Mouse (Mus musculus) cerebellum, adult 9-11 months (tissue): Measurements from ENCODE around the gene Scamp2.
A peak's percentile ranks its signal among the peaks of the same experiment; 100 is the strongest.

Experiments
- DNase-seq: peaks from one replicate; pipeline ENCODE4 v3.0.0; 2022

Scamp2 gene

DNA sequence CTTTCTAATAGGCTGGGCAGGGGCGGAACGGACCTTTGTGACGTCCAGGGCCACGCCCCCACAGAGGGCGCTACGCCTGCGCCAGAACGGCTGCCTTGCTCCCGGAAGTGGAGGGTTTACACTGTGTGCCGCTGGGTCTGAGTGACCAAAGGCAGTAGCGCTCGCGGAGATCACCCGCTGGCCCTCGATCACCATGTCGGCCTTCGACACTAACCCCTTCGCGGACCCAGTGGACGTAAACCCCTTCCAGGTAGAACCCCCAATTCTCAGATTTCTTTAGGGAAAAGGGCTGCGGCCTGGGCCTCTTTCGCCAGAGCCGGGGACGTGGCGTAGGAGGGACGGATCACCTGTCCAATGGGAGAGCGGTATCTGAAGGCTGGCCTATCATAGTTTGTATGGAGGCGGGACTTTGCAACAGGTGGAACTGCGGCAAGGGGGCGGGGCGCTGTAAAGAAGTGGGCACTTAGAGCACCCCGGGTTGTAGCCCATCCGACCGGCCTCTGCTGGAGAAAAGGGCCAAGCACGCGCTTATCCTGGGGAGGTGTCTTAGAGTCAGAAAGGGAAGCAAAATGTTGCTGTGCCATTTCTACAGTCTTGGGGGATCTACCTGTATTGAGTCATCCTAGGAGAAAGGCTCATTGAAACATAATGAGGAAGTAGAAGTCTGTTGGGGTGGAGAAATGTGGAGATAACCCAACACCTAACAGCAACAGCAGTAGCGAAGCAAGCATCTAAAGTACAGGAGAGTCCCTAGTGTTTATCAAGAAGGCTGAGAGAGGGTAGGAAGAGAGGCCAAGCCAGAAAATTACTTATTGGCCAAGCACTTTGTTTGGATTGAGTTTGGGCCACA is at the start of gene Scamp2:
Gene Scamp2 (plus strand): TSS at position 83 of the 850 bp plus-strand sequence.
- DNase-seq, result peak; percentile 94

DNA sequence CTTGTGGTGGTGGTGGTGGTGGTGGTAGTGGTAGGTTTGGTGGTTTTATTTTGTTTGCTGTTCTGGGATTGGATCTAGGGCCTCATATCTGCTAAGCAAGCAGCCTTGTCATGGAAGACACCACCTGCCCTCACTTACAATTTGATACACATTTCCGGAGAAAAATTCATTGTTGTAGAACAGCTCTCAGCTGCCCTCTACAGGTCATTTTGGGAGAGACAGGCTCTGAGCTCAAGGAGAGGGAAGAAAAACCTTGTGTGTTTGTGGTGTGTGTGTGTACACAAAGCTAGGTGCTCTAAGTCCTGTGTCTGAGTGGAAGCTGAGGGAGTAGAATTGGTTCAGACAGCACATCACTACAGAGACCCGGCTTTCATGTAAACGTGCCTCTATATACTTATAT is 43.6 kb upstream of the Scamp2 start:
- peak; percentile 57 for DNase-seq

DNA sequence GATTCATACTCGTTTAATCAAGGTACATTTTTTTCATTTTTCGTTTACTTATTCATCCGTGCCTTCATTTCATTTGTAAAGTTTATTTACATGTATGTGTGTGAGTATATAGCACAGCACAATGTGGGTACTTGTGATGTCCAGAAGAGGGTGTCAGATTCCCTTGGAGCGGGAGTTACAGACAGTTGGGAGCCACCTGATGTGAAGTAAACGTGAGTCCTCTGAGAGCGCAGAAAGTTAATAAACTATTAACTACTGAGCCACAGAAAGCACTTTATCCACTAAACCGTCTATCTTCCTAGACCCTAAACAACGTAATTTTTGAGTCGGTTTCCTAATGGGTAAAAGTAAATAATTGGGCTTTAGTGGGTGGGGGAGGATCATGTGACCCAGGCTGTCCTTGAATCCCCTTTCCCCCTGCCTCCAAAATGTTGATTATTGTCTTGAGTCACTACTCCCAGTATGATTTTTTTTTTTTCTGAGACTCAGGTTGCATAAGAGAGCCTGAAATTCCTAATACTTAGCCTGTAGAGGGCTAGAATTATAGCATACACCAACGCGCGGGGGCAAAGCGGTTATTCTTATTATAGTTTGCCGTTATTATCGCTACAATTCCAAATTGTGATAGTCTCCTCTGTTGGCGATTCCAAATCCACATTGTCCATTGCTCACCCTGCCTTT is 40.2 kb upstream of the Scamp2 start:
- no peak for DNase-seq

DNA sequence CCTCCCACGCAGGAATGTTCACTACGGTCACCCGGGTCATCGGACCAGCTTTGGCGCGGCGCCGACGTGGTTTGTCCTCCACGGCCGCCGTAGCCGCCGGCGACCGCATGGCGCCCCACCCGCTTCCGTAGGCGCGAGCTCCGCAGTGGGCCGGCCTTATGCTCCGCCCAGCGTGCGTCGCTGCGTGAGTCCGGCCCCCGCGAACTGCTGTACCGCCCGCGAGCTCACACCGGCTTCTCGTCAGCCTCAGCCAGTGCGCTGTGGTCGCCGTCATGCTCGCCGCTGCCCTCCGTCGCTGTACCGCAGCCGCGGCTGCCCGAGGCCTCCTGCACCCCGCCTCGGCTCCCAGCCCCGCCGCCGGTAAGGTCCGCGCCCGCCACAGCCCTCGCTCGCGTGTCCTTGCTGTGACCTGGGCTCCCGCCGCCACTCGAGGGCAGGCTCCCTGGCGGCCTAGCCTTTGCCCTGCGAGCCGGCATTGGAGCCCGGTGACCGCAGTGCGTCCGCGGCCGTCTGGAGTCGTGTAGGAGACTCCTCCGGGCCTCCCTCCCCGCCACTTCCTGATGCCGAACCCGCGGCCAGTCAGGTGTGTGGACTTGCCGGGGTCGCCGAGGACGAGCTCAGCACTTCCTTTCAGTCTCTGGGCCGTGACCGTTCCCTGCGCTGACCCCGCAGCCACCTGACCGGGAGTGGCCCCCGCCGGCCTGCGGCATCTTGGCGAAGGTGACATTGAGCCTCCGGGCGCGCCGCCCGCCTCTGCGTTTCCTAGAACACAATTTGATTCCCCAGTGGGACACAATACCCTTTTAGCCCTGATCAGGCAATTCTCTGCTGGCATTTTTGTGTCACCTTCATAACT is 39.5 kb upstream of the Scamp2 start, which contains the start of gene Cox5a:
Gene Cox5a (plus strand): TSS at position 219 of the 856 bp plus-strand sequence.
- peak; percentile 96 for DNase-seq

DNA sequence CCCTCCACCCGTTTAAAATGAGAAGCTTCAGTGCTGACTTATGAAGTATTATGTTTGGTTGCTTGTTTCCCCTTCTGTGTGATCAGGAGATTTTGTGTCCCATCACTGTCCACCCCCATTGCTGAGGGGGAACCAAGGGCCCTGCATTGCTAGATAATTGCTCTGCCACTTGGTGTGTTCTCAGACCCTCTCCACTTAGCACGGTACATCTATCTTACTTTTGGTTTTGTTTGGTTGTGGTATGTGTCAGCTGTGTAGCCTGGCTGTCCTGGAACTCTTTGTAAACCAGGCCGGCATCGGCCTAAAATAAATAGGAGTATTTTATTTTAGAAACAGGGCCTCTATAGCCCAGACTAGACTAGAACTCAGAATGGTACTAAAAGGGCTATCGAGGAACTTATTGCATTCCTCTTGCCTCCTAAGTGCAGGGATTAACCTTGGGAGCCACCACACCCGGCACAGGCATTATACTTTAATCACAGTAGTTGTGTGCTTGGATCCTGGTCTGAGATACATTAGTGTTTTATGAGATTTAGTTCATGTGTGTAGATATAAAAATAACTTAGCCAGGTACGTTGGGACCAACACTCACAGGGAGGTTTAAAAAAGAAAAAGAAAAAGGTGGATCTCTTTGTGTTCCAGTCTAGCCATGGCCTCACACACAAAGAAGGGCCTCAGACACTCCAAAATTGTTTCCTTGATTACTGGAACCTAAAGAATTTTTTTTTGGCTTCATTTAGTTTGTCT is 38.5 kb upstream of the Scamp2 start:
- no peak for DNase-seq

DNA sequence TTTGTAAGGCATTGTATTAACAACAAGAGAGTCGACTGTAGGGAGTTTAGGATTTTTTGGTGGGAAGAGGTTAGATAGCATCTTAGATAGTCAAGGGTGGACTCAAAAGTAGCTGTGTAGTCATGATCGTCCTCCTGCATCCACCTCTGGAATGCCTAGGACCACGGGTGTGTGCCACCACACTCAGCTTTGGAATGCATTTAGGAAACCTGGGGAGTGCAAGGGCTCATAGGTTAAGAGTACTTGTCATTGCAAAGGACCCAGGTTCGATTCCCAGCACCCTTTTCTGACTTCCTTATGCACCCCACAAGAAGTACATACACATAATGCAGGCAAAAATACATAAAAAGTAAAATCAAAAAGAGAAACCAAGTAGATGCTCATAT is 37.9 kb upstream of the Scamp2 start:
- no peak for DNase-seq

DNA sequence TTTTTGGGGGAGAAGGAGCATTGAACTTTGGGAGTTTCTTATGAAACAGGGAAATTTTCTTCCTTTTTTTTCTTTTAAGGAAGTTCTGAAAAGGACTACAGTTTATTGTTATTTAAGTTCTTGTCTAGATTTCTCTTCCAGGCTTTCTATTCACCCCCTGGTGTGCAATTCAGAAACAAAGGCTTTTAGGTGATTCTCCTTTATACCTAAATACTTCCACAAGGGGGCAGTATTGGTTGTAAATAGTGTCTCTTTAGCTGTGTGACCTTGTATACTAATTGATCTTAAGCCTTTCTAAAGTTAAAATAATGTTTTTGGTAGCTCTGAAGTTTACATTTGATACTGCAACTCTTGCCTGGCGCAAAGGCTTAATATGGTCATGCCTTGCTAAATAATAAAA is 37.0 kb upstream of the Scamp2 start:
- DNase-seq, result peak; percentile 14

DNA sequence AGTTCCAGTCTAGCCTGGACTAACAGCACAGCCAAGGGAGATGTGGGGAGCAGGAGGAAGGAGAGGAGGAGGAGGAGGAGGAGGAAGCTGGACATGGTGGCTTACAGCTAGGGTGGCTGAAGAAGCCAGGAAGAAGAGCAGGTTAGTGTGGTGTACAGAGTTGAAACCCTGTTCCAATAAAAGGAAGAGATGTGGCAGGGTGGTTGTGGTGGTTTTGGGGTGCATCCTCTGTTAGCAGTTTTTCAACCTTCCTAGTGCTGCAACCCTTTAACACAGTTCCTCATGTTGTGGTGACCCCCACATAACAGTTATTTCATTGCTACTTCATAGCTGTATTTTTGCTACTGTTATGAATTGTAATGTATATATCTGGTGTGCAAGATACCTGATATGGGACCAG is 36.3 kb upstream of the Scamp2 start:
- DNase-seq, result peak; percentile 11

DNA sequence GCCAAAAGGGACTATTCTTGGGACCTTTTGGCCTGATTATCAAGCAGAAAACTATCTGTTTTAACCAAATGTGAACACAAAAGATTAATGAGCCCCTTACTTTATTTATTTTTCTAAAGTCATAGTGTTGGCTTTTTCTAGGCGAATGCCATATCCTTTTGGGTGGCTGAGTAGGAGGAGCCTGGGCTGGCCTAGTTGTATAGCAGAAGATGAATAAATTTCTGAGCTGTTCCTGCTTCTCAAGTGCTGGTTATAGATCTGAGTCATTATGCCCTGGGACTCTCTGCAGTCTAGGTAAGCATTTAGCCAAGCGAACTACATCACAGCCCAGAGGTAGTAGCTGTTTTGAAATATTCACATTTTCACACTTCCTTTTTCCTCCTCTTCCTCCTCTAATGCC is 35.2 kb upstream of the Scamp2 start:
- DNase-seq, result peak; percentile 5

DNA sequence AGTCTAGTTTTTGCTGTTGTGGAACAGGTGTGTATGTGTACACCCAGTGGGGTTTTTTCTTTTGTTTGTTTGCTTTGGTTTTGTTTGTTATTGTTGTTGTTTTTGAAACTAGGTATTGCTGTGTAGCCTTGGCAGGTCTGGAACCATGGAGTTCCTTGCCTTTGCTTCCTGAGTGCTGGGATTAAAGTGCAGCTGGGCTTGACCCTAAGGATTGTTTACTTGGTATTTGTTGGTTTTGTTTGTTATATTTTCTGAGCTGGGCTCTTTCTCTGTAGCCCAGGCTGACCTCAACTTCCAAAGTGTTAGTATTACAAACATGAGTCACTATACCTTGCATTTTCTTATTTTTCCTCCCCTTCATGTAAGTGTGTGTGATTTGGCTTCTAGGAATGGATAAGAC is 34.3 kb upstream of the Scamp2 start:
- no peak for DNase-seq

DNA sequence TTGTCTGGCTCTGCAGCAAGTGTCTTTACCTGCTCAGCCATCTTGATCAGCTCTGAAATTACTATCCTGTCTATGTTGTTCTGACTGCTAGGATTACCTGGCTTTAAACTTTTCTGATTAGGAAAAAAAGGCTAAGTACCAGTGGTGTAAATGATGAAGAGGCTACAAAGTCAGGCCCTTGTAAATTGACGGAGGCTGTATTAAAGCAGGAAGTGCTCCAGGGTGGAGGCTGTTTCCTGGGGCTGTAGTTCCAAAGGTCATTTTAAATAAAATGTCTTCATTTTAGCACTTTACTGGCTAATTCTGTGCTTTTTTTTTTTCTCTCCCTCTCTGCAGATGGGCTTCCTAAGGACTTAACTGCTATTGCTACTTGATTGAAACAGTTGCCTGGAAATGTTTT is 28.8 kb upstream of the Scamp2 start:
- no peak for DNase-seq

DNA sequence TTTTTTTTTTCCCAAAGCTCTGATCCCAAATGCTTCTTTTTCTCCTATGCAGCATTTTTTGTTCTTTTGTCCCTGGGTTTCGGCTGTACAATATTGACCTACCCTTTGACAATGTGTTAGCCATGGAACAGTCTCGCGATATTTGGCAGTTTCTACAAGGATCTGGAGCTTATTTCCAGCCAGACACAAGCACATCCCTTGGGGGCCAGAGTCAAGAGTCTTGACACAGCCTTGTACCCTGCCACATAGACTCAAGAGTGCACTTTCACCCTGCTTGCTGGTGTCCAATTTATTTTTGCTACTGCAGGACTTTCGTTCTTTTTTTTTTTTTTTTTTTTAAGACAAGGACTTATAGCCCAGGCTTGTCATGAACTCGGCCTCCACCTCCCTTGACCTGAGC is 24.4 kb upstream of the Scamp2 start:
- no peak for DNase-seq

DNA sequence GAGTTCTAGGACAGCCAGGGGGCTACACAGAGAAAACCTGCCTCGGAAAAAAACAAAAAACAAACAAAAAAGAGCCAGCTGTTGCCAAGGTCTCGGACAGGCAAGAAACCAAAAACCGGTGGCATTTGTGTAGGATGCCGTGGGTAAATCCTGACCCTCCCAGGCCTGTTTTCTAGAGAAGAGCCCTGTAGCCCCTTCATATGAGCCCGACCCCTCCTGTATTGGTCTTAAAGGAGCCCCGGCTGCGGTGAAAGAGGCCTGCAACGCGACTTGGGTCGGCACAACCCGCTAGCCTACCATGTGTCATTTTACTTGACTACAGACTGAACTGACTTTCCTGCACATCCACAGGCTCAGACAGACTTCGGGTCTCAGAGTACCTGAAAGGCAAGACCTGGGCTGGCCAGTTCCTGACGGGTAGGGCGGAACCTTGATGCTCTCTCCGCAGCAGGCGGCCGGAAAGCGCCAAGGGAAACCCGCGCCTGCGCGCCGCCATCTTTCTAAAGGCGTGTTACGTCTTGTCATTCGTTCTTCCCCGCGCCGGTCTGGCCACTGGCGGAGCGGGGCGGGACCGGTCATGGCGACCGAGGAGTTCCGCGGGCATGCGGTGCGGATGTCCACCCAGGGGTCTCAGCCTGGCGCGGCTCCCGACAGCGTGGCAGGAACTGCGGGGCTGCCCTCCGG is 23.6 kb upstream of the Scamp2 start, which contains the start of gene Fam219b:
Gene Fam219b (plus strand): TSS at position 485 of the 684 bp plus-strand sequence.
- DNase-seq, result peak; percentile 93

DNA sequence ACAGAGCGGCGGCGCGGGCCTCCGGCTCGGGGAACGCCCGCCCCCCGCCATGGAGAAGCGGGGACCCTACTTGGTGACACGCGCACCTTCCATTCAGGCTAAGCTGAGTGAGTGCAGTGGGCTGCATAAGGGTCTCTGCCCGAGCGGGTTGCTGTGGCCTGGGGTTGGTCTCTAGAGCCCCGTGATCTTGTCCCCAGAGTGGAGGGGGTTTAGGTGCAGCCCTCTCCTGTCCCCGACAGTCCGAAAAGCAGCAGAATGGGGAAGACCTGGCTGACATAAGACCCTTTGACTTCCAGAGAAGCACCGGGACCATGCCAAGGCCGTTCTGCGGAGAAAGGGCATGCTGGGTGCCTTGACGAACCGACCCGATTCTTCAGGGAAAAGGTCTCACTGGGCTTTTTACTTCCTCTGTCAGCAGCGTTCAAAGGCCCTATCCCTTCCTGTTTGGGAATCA is 23.0 kb upstream of the Scamp2 start:
- no peak for DNase-seq

DNA sequence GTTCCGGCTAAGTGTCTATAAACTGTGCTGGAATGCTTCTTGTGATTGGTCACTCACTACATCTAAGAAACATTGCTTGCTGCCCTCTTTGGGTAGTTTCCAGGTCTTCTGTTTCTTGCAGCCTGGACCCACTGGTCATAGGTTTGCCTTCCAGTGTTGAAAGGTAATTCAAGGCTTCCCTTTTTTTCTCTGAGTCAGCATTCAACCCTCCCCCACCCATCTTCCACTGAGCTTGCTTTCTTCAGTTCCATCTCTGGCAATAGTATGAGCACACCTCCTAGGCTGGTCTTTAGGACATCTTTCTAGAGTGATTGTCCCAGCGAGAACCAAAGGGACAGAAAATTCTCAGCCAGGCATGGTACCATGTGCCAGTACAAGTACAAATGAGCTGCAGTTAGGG is 21.2 kb upstream of the Scamp2 start:
- no peak for DNase-seq

DNA sequence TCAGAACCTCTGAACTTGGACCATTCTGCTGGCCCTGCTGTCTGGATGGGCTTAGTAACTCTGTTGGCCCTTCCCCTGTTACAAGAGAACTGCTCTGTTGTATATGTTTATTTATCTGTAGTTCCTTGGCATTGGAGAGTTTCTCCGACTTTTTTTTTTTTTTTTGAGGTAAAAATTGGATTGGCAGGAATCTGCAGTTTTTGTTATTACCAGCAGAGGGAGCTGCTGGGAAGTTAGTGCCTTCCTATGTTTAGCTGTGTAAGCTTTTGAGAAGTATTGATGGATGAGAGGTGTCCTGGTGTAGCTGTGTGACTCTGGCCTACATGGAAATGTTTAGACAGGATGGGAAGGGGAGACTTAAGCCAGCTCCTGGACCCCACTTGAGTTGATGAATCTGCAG is 19.4 kb upstream of the Scamp2 start:
- DNase-seq, result peak; percentile 56

DNA sequence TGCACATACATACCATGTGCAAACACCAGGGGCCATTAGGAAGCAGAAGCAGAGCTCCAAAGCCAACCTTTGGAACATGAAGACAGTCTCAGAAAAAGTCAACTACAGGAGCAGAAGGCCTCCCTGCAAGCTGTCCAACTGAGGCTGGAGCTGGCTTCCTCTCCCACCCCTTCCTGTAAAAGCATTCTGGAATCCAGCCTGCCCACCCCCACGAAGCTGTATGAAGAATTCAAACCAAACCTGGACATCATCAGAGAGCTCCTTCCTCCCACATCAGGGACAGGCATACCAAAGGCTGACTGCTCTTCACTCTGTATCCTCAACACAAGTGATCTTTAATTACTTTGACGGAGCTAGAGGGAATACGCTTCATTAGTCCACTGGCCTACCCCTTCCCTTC is 16.8 kb upstream of the Scamp2 start:
- no peak for DNase-seq

DNA sequence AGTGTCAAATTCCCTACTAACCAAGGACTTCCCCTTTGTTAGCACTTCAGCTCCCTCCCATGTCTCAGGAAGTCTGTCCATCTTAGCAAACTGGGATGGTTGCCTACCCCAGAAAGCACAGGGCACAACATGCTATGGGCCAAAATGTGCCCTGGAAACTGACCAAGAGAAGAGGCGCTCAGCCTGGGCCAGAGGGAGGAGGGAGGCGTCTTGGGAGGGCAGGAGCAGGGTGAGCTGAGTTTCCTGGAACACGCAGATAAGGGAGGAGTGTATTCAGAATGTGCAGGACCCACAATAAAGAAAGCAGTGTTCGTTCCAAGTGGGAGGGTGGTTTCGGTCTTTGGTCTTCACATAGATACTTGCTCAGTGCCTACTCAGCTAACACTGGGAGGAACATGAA is 13.5 kb upstream of the Scamp2 start:
- peak; percentile 70 for DNase-seq

DNA sequence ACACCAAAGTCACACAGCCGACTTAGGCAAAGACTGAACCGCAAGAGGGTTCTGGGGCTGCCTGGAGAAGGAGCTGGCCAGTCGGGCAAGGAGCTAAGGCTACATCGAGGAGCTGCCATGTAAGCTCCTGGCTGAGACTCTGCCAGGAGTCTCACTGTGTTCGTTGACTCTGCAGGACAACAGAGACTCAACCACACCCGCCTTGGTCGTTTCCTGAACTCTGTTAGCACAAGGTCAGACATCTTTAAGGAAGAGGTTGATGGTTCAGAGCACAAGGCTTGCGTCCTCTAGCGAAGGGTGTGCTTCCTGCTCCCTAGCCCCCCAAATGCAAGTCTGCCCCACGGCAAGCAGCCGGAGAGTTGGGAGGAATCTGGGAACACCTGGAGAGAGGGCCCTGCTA is 12.9 kb upstream of the Scamp2 start:
- no peak for DNase-seq

DNA sequence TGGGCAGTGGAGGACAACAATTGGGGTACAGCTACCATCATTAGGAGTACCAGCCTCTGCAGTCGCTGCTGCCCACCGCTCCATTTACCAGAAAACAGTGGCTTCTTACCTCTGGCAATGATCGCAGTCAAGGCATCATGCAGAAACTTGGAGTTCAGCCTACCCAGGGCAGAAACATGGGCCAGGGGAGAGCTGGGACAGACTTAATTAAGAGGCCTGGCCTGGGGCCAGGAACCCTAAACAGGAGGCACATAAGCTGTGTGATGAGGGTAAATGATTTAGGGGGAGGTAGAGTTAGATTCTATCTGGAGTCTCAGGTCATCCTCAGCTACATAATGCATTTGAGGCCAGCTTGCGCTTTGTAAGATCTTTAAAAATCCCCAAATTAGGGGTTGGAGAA is 11.6 kb upstream of the Scamp2 start:
- DNase-seq, result peak; percentile 60

DNA sequence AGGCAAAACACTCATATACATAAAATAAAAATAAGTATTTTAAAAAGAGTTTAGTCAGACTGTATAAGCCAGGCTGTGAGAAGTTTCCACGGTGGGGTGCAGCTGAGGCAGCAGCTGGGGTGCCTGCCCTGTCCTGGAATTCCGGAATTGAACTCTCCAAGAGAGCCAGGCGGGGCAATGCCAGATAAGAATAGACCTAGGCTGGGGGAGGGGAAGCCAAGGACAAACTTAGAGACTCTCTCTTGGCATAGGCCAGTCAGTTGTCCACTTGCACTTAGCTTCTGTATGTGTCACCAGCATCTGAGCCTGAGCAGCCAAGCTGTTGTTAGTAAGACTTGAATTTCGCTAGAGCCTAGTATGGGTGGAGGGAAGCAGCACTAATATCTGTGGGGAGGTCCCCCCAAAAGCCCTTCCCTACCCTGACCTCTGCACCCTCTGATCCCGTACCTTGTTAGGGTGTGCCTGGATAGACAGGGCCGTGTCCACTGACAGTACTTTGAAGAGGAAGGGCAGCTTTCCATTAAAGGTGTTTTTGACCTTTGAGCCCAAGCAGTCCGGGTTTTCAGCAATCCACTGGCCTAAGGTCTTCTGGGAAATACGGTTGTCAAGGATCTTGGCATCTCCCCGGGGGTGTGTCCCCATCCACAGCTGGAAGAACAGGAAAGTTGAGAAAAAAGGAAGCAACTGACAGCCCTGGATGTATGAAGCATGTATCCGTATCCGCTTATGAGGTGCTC is 10.4 kb upstream of the Scamp2 start:
- DNase-seq, result peak; percentile 43
